Mouse (Mus musculus) hematopoietic multipotent progenitor cell, adult 10-12 weeks (in vitro differentiated cells): ENCODE measurements around the gene Intu. TPM values are rescaled to one million over a fixed set of nuclear protein-coding genes. Genes with fewer than 3 reads are reported as not detected.

Experiments
- polyA plus RNA-seq: library from polyadenylated mRNA; stranded (reverse); fragments of >175 nt; gene quantifications from 2 replicates; pipeline ENCODE4 v1.2.3, GENCODE M21; 2012; ENCODE audit warnings: low replicate concordance

Gene Intu
- 0.93 and 1.1 TPM in 2 replicates for polyA plus RNA-seq

DNA sequence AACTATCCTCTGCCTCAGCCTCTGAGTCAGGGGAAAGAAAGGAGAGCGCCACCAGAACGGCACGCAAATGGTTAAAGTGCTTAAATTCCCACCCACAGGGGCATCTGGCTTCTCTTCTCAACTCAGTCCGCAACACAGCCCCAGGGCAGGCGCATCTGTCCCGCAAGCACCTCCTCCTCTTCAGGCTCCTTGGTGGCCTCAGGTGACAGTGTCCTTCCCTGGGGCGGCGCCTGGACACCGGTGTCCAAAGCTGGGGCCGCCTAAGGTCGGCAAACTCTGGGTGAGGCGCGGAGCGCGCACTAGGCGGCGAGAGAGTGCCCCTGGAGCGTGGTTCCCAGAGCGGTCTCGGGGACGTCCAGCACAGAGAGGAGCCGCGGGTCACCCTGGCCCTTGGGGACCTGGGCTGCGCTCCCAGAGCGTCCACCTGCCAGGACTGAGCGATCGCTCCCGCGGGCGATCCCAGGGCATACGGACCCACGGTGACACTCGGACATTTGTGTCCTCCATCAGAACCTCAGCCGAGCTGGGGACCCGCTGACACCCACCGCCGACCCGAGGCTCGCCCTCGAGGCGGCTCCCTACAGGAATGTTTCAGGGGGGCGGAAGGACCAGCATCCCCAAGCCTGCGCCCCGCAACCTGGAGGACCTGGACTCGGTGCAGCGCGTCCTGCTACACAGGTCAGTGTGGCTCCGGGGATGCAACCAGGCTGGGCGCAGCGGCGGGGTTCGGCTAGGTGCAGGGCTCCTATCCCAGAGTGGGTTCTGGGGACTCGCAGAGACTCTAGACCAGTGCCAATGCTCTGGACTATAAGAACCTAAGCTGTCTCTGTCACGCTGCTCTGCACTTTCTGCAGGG lies at the start of gene Intu:
Gene Intu, plus strand, starts transcription at position 1 of the 856 bp plus-strand sequence.

DNA sequence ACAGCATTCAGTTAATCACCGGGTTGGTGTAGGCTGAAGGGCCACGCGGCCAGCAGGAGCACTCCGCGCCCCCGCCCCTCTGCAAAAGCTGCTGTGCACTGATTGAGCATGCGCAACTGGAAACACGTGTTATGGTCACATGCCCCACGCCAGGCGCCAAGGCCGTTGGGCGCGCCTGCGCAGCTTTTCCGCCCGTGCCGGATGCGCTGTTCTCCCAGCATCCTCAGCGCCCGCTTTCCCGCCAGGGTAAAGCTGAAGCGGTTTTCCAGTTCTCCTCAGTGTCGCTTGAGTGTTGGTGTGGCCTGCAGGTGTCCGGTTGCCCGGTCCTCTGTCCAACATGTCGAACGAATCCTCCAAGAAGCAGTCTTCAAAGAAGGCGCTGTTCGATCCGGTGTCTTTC lies 177.6 kb downstream of the Intu start, which contains the start of gene Slc25a31:
Gene Slc25a31, plus strand, starts transcription at position 201 of the 400 bp plus-strand sequence.

GRCm38 (mm10) chr3:40744024-40744835 lies 213.1 kb downstream of the Intu start, which contains the start of gene Hspa4l:
Gene Hspa4l (plus strand): TSS chr3:40744495.

Other genes starting within 250 kb of the Intu start
- 0.06 TPM in 1 of 2 replicates, not detected in the other for gene Slc25a31, start 177.6 kb downstream of the Intu start, polyA plus RNA-seq
- gene Hspa4l, start 213.2 kb downstream of the Intu start, polyA plus RNA-seq: 3.4 and 3.9 TPM in 2 replicates